Mouse (Mus musculus) megakaryocyte, embryonic 14.5 days (primary cell): ENCODE measurements around the gene Nmnat3.

Source experiments
- FLI1 ChIP-seq: IDR thresholded peaks from 2 replicates; pipeline ENCODE4 v1.6.1; 2012; ENCODE audit warnings: low read length, inconsistent platforms, mixed read lengths
- GATA1 ChIP-seq: IDR thresholded peaks from 3 replicates; pipeline ENCODE4 v1.6.1; 2012; ENCODE audit warnings: mixed read lengths, low read length, inconsistent platforms, borderline replicate concordance

- no peak for TF ChIP-seq GATA1
- no peak for TF ChIP-seq FLI1
Measured at GRCm38 (mm10) chr9:98430528-98430927, 143.3 kb downstream of the Nmnat3 start.
